Mouse (Mus musculus) kidney, embryonic 15.5 days (tissue): ENCODE measurements at regions not wholly inside any gene's neighbourhood (a gene's known extent, or its start where the extent isn't known, plus 50 kb on each side); places are given as distances from the start of the nearest gene placed in this dataset.

Experiments used
- ATAC-seq: fragments of 200-750 bp; cut with Nextera tagmentation; replicated peaks from 2 replicates; pipeline ENCODE4 v1.8.0; 2017; ENCODE audit warnings: moderate TSS enrichment; ENCODE audit not compliant: low FRiP score
- H3K27ac ChIP-seq: fragments of 300-500 bp; sonication (generic); 2 replicates; pipeline ENCODE4 v1.5.1; 2015; ENCODE audit warnings: mild to moderate bottlenecking, inconsistent platforms
- H3K27me3 ChIP-seq: fragments of 300-500 bp; sonication (generic); 2 replicates; pipeline ENCODE4 v1.6.1; 2015; ENCODE audit warnings: inconsistent platforms
- H3K36me3 ChIP-seq: fragments of 300-500 bp; sonication (generic); 2 replicates; pipeline ENCODE4 v1.6.1; 2015; ENCODE audit warnings: inconsistent platforms
- H3K4me1 ChIP-seq: fragments of 300-500 bp; sonication (generic); 2 replicates; pipeline ENCODE4 v1.6.1; 2015; ENCODE audit warnings: inconsistent platforms
- H3K4me2 ChIP-seq: fragments of 300-500 bp; sonication (generic); 2 replicates; pipeline ENCODE4 v1.6.1; 2015; ENCODE audit warnings: moderate library complexity, mild to moderate bottlenecking, inconsistent platforms
- H3K4me3 ChIP-seq: fragments of 300-500 bp; sonication (generic); replicated peaks from 2 replicates; pipeline ENCODE4 v1.5.1; 2015; ENCODE audit warnings: mild to moderate bottlenecking, inconsistent platforms
- H3K9ac ChIP-seq: fragments of 300-500 bp; sonication (generic); 2 replicates; pipeline ENCODE4 v1.6.1; 2015; ENCODE audit warnings: mild to moderate bottlenecking, inconsistent platforms
- H3K9me3 ChIP-seq: fragments of 300-500 bp; sonication (generic); replicated peaks from 2 replicates; pipeline ENCODE4 v1.6.1; 2016; ENCODE audit warnings: inconsistent platforms
- WGBS: fragments of 180-500 bp; shearing (Covaris S2); methylation state at CpG from one replicate; pipeline ENCODE4 v1.1.7; 2015; ENCODE audit warnings: mixed read lengths; 5-methylcytosine and 5-hydroxymethylcytosine counted together

DNA sequence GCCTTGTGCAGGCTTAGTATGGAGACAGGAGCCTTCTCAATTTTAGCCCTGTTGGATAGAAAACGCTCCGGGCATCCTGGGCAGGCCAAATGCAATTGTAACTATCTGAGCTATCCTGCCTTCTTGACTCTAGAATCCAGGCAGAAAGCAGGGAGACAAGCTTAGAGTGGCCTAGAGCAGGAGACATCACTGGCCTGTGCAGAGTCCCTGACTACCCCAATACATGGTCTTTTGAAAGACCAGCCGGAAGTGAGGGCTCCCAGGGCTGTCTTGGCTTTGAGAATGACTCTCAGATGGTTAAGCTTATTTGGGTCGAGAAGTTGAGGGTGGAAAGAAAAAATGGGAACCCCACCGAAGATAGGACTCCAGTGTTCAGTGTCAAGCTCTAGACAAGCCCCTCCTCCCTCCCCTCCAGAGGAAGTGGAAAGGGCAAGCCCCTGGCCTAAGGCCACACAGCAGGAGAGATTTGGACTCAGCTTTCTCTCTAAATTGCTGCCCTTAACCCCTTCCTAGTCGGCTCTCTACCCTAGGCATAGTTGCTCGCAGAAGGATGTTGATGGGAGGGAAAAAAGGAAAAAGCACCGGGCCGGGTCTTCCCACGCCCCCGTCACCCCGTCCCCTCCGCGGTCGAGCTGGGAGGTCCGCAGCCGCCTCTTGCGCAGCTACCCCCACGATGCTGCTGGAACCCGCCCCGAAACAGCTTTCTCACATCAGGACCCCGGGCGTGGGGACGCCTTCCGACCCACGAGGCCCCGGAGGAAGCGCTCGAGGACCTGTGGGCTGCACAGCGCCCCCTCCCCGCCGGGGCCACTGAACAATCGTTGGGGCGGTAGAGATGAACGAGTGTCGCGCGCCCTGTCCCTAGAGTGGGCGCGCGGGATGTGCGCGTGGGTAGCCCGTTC, 96.1 kb downstream of the 1700001O22Rik start:
- H3K9me3 ChIP-seq = no peaks in the 10 kb centered on the region
- WGBS = 3% methylated on average over 44 of the region's 44 CpGs
- peak overlapping the region; percentile 78 for H3K4me2 ChIP-seq
- peak overlapping the region; percentile 66 for H3K9ac ChIP-seq
- H3K27me3 ChIP-seq = no peaks in the 10 kb centered on the region
- peaks cover 66% of the 10 kb centered on the region for H3K4me1 ChIP-seq
- H3K4me3 ChIP-seq = peak overlapping the region; percentile 39
- no peaks in the 10 kb centered on the region for H3K36me3 ChIP-seq
- H3K27ac ChIP-seq = peak overlapping the region; percentile 100
- ATAC-seq = peak; percentile 46

- Histone ChIP-seq H3K4me1 (peaks cover 62% of the 10 kb centered on the region), H3K27ac (peak overlapping the region; percentile 100), H3K27me3 (no peaks in the 10 kb centered on the region), H3K4me2 (no peak overlapping the region), H3K9ac (no peak overlapping the region), H3K9me3 (no peaks in the 10 kb centered on the region), H3K36me3 (no peaks in the 10 kb centered on the region), H3K4me3 (no peak overlapping the region)
- ATAC-seq = no peak
- WGBS = 62% methylated on average over 5 of the region's 5 CpGs
These were observed 97.4 kb downstream of the 1700001O22Rik start for GRCm38 (mm10) chr2:30706036-30706435.

DNA sequence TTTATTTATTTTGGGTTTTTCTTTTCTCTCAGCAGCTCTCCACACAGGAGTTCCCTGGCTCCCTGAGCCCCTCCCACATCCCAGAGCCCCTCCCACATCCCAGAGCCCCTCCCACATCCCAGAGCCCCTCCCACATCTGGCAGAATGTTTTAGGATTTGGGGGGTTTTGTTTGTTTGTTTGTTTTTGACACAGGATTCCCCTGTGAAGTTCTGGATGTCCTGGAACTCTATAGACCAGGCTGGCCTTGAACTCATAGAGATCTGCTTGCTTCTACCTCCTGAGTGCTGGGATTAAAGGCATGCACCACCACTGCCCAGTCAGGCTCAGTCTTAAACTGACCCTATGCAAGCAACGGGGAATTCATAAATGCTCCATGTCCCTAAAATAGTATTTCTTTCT, 100.2 kb downstream of the 1700001O22Rik start:
- Histone ChIP-seq H3K27me3 (no peaks in the 10 kb centered on the region), H3K4me1 (peaks cover 65% of the 10 kb centered on the region), H3K4me3 (no peak overlapping the region), H3K9me3 (no peaks in the 10 kb centered on the region), H3K9ac (no peak overlapping the region), H3K36me3 (no peaks in the 10 kb centered on the region), H3K27ac (peak overlapping the region; percentile 88; the same call in 1 of the 2 replicates), H3K4me2 (no peak overlapping the region)
- ATAC-seq = no peak
- WGBS = 92% methylated on average over 1 of the region's 1 CpGs

GRCm38 (mm10) chr2:30702711-30703110, 100.8 kb downstream of the 1700001O22Rik start:
- Histone ChIP-seq H3K9ac (no peak overlapping the region), H3K4me3 (no peak overlapping the region), H3K4me2 (no peak overlapping the region), H3K9me3 (no peaks in the 10 kb centered on the region), H3K36me3 (no peaks in the 10 kb centered on the region), H3K4me1 (peaks cover 63% of the 10 kb centered on the region), H3K27me3 (no peaks in the 10 kb centered on the region), H3K27ac (peak overlapping the region; percentile 88)
- WGBS = 32% methylated on average over 7 of the region's 7 CpGs
- ATAC-seq = no peak

DNA sequence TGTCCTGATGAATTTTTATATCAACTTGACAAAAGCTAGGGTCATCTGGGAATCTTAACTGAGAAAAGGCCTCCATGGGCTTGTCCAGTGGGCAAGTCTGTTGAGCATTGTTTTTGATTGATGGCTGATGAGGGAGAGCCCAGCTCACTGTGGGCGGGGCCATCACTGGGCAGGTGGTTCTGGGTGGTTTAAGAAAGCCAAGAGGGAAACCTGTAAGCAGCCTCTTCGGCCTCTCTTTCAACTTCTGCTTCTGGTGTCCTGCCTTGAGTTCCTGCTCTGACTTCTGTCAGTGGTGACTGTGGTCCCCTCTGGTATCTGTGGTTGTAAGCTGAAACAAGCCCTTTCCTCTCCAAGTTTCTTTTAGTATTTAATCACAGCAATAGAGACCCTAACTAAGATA, 102.6 kb downstream of the 1700001O22Rik start:
- no peaks in the 10 kb centered on the region for H3K36me3 ChIP-seq
- H3K27ac ChIP-seq = peak overlapping the region; percentile 82
- no peaks in the 10 kb centered on the region for H3K27me3 ChIP-seq
- peaks cover 51% of the 10 kb centered on the region for H3K4me1 ChIP-seq
- ATAC-seq = no peak
- no peak overlapping the region for H3K4me3 ChIP-seq
- H3K9ac ChIP-seq = no peak overlapping the region
- 87% methylated on average over 2 of the region's 2 CpGs for WGBS
- no peaks in the 10 kb centered on the region for H3K9me3 ChIP-seq
- no peak overlapping the region for H3K4me2 ChIP-seq

- H3K36me3 ChIP-seq = no peaks in the 10 kb centered on the region
- H3K4me3 ChIP-seq = no peak overlapping the region
- peaks cover 54% of the 10 kb centered on the region for H3K4me1 ChIP-seq
- no peak overlapping the region for H3K4me2 ChIP-seq
- no peak for ATAC-seq
- H3K9ac ChIP-seq = no peak overlapping the region
- no peaks in the 10 kb centered on the region for H3K27me3 ChIP-seq
- H3K9me3 ChIP-seq = no peaks in the 10 kb centered on the region
- WGBS = 90% methylated on average over 1 of the region's 1 CpGs
- H3K27ac ChIP-seq = peak overlapping the region; percentile 82
These were observed 103.0 kb downstream of the 1700001O22Rik start for GRCm38 (mm10) chr2:30700471-30700870.

GRCm38 (mm10) chr2:30699797-30700454, 103.5 kb downstream of the 1700001O22Rik start:
- H3K4me1 ChIP-seq = peaks cover 59% of the 10 kb centered on the region
- peak; percentile 80 for ATAC-seq
- WGBS = 30% methylated on average over 6 of the region's 6 CpGs

GRCm38 (mm10) chr2:30698758-30699535, 104.1 kb downstream of the Cstad start:
- no peak overlapping the region for H3K4me2 ChIP-seq
- H3K9me3 ChIP-seq = no peaks in the 10 kb centered on the region
- no peaks in the 10 kb centered on the region for H3K27me3 ChIP-seq
- H3K9ac ChIP-seq = no peak overlapping the region
- 74% methylated on average over 6 of the region's 6 CpGs for WGBS
- no peaks in the 10 kb centered on the region for H3K36me3 ChIP-seq
- H3K4me1 ChIP-seq = peaks cover 67% of the 10 kb centered on the region
- H3K27ac ChIP-seq = peak overlapping the region; percentile 82
- ATAC-seq = no peak
- no peak overlapping the region for H3K4me3 ChIP-seq

More at GRCm38 (mm10) chr2:30699797-30700454, 103.5 kb downstream of the 1700001O22Rik start:
- Histone ChIP-seq H3K27ac (peak overlapping the region; percentile 82), H3K9me3 (no peaks in the 10 kb centered on the region), H3K27me3 (no peaks in the 10 kb centered on the region), H3K4me2 (peak overlapping the region; percentile 14), H3K36me3 (no peaks in the 10 kb centered on the region), H3K9ac (no peak overlapping the region), H3K4me3 (no peak overlapping the region)

GRCm38 (mm10) chr2:30697851-30698250, 103.0 kb downstream of the Cstad start:
- H3K4me2 ChIP-seq = no peak overlapping the region
- H3K27me3 ChIP-seq = no peaks in the 10 kb centered on the region
- H3K9ac ChIP-seq = no peak overlapping the region
- H3K36me3 ChIP-seq = no peaks in the 10 kb centered on the region
- 0 out of 2 replicates have a peak overlapping the region, but pooled peaks have one; percentile 82 for H3K27ac ChIP-seq
- no peak overlapping the region for H3K4me3 ChIP-seq
- peaks cover 76% of the 10 kb centered on the region for H3K4me1 ChIP-seq
- no peaks in the 10 kb centered on the region for H3K9me3 ChIP-seq
- 73% methylated on average over 2 of the region's 2 CpGs for WGBS
- no peak for ATAC-seq

- ATAC-seq = no peak
These were observed 101.1 kb downstream of the Cstad start for GRCm38 (mm10) chr2:30695771-30696456.

GRCm38 (mm10) chr2:30695041-30695440, 100.2 kb downstream of the Cstad start:
- no peak for ATAC-seq
- peak overlapping the region; percentile 99 for H3K27ac ChIP-seq
- no peak overlapping the region for H3K9ac ChIP-seq
- H3K36me3 ChIP-seq = no peaks in the 10 kb centered on the region
- no peak overlapping the region for H3K4me3 ChIP-seq
- peaks cover 83% of the 10 kb centered on the region for H3K4me1 ChIP-seq
- H3K9me3 ChIP-seq = no peaks in the 10 kb centered on the region
- 83% methylated on average over 1 of the region's 1 CpGs for WGBS
- no peak overlapping the region for H3K4me2 ChIP-seq
- H3K27me3 ChIP-seq = no peaks in the 10 kb centered on the region

More at GRCm38 (mm10) chr2:30695771-30696456, 101.1 kb downstream of the Cstad start:
- Histone ChIP-seq H3K36me3 (no peaks in the 10 kb centered on the region), H3K4me3 (no peak overlapping the region), H3K9ac (no peak overlapping the region), H3K9me3 (no peaks in the 10 kb centered on the region), H3K27me3 (no peaks in the 10 kb centered on the region), H3K27ac (peak overlapping the region; percentile 99), H3K4me1 (peaks cover 80% of the 10 kb centered on the region), H3K4me2 (no peak overlapping the region)
- 68% methylated on average over 11 of the region's 11 CpGs for WGBS
